Mouse (Mus musculus) kidney, embryonic 14.5 days (tissue): ENCODE results near the gene Lrrc8b. TPM values are rescaled to one million over a fixed set of nuclear protein-coding genes. Genes with fewer than 3 reads are reported as not detected.

Experiments
- ATAC-seq: fragments of 200-750 bp; cut with Nextera tagmentation; 2 replicates; pipeline ENCODE4 v1.8.0; 2017; ENCODE audit warnings: moderate number of reproducible peaks, mild to moderate bottlenecking, moderate TSS enrichment, moderate library complexity; ENCODE audit not compliant: low FRiP score, low TSS enrichment
- H3K27ac ChIP-seq: fragments of 300-500 bp; sonication (generic); 2 replicates; pipeline ENCODE4 v1.5.1; 2014; ENCODE audit warnings: low read depth, mild to moderate bottlenecking, low read length, moderate library complexity, mixed read lengths
- H3K27me3 ChIP-seq: fragments of 300-500 bp; sonication (generic); 2 replicates; pipeline ENCODE4 v1.6.1; 2014; ENCODE audit warnings: mild to moderate bottlenecking, low read length; ENCODE audit not compliant: control insufficient read depth, insufficient read depth
- H3K36me3 ChIP-seq: fragments of 300-500 bp; sonication (generic); 2 replicates; pipeline ENCODE4 v1.6.1; 2014; ENCODE audit warnings: low read length, mixed read lengths; ENCODE audit not compliant: control insufficient read depth, insufficient read depth
- H3K4me1 ChIP-seq: fragments of 300-500 bp; sonication (generic); 2 replicates; pipeline ENCODE4 v1.6.1; 2014; ENCODE audit warnings: low read length, mixed read lengths; ENCODE audit not compliant: control insufficient read depth, insufficient read depth
- H3K4me2 ChIP-seq: fragments of 300-500 bp; sonication (generic); replicated peaks from 2 replicates; pipeline ENCODE4 v1.6.1; 2014; ENCODE audit warnings: low read depth, mild to moderate bottlenecking, low read length
- H3K4me3 ChIP-seq: fragments of 300-500 bp; sonication (generic); 2 replicates; pipeline ENCODE4 v1.5.1; 2014; ENCODE audit warnings: mild to moderate bottlenecking, low read length
- H3K9ac ChIP-seq: fragments of 300-500 bp; sonication (generic); 2 replicates; pipeline ENCODE4 v1.6.1; 2014; ENCODE audit warnings: low read depth, mild to moderate bottlenecking, low read length, moderate library complexity
- H3K9me3 ChIP-seq: fragments of 300-500 bp; sonication (generic); 2 replicates; pipeline ENCODE4 v1.6.1; 2016; ENCODE audit warnings: low read length; ENCODE audit not compliant: control insufficient read depth
- WGBS: fragments of 180-500 bp; shearing (Covaris S2); extraction: QIAGEN DNeasy Blood & Tissue Kit; methylation state at CpG from one replicate; pipeline ENCODE4 v1.1.7; 2014; 5-methylcytosine and 5-hydroxymethylcytosine counted together
- polyA plus RNA-seq: library from polyadenylated mRNA; unstranded; fragments of >200 nt; fragmentation: Nextera tagmentation; extraction: Ambion mirVana; gene quantifications from 2 replicates; pipeline ENCODE4 v1.2.1, GENCODE M21; 2014

Gene Lrrc8b
- polyA plus RNA-seq, 1 experiment from 2014 or later: 12.1 TPM

GRCm38 (mm10) chr5:105415951-105416675 lies 538 bp downstream of the Lrrc8b start:
- H3K4me3 ChIP-seq: peak overlapping the region; percentile 83
- 4% methylated on average over 31 of the region's 36 CpGs for WGBS
- no peak overlapping the region for H3K27ac ChIP-seq

GRCm38 (mm10) chr5:105417217-105417616 lies 1.6 kb downstream of the Lrrc8b start:
- no peak overlapping the region for H3K4me2 ChIP-seq
- no peak for ATAC-seq
- H3K27me3 ChIP-seq: no peaks in the 10 kb centered on the region
- no peaks in the 10 kb centered on the region for H3K36me3 ChIP-seq
- H3K9ac ChIP-seq: no peak overlapping the region
- H3K4me3 ChIP-seq: no peak overlapping the region
- 73% methylated on average over 8 of the region's 8 CpGs for WGBS
- no peak overlapping the region for H3K27ac ChIP-seq
- 0 out of 2 replicates have a peak, but pooled peaks cover 9% of the 10 kb centered on the region for H3K4me1 ChIP-seq
- H3K9me3 ChIP-seq: no peaks in the 10 kb centered on the region

More at GRCm38 (mm10) chr5:105415951-105416675, 538 bp downstream of the Lrrc8b start:
- Histone ChIP-seq H3K27me3 (no peaks in the 10 kb centered on the region), H3K4me1 (0 out of 2 replicates have a peak, but pooled peaks cover 9% of the 10 kb centered on the region), H3K4me2 (peak overlapping the region; percentile 96), H3K36me3 (no peaks in the 10 kb centered on the region), H3K9me3 (no peaks in the 10 kb centered on the region), H3K9ac (peak overlapping the region; percentile 94)
- peak; percentile 54 for ATAC-seq

- Histone ChIP-seq H3K4me1 (0 out of 2 replicates have a peak, but pooled peaks cover 9% of the 10 kb centered on the region), H3K9me3 (no peaks in the 10 kb centered on the region), H3K4me2 (no peak overlapping the region), H3K27ac (no peak overlapping the region), H3K36me3 (no peaks in the 10 kb centered on the region), H3K4me3 (no peak overlapping the region), H3K27me3 (no peaks in the 10 kb centered on the region), H3K9ac (no peak overlapping the region)
- no peak for ATAC-seq
- 87% methylated on average over 7 of the region's 7 CpGs for WGBS
These were observed 2.8 kb downstream of the Lrrc8b start for GRCm38 (mm10) chr5:105418364-105418763.

GRCm38 (mm10) chr5:105418851-105419250 lies 3.3 kb downstream of the Lrrc8b start:
- H3K4me2 ChIP-seq: no peak overlapping the region
- H3K4me3 ChIP-seq: no peak overlapping the region
- 0 out of 2 replicates have a peak, but pooled peaks cover 9% of the 10 kb centered on the region for H3K4me1 ChIP-seq
- no peaks in the 10 kb centered on the region for H3K27me3 ChIP-seq
- H3K9me3 ChIP-seq: no peaks in the 10 kb centered on the region
- no peak for ATAC-seq
- H3K27ac ChIP-seq: no peak overlapping the region
- H3K9ac ChIP-seq: no peak overlapping the region
- H3K36me3 ChIP-seq: no peaks in the 10 kb centered on the region
- WGBS: 88% methylated on average over 5 of the region's 5 CpGs

- Histone ChIP-seq H3K4me2 (no peak overlapping the region), H3K27ac (no peak overlapping the region), H3K9me3 (no peaks in the 10 kb centered on the region), H3K4me3 (no peak overlapping the region), H3K9ac (no peak overlapping the region), H3K4me1 (no peaks in the 10 kb centered on the region), H3K36me3 (no peaks in the 10 kb centered on the region), H3K27me3 (no peaks in the 10 kb centered on the region)
- ATAC-seq: no peak
- 91% methylated on average over 2 of the region's 2 CpGs for WGBS
These were observed 10.0 kb downstream of the Lrrc8b start for GRCm38 (mm10) chr5:105425587-105425986.

- Histone ChIP-seq H3K36me3 (no peaks in the 10 kb centered on the region), H3K4me3 (no peak overlapping the region), H3K4me1 (no peaks in the 10 kb centered on the region), H3K4me2 (no peak overlapping the region), H3K9ac (no peak overlapping the region), H3K27me3 (no peaks in the 10 kb centered on the region), H3K9me3 (no peaks in the 10 kb centered on the region), H3K27ac (no peak overlapping the region)
- ATAC-seq: no peak
- 75% methylated on average over 7 of the region's 7 CpGs for WGBS
These were observed 11.8 kb downstream of the Lrrc8b start for GRCm38 (mm10) chr5:105427326-105427725.

- Histone ChIP-seq H3K36me3 (no peaks in the 10 kb centered on the region), H3K27ac (no peak overlapping the region), H3K9me3 (no peaks in the 10 kb centered on the region), H3K27me3 (no peaks in the 10 kb centered on the region), H3K4me1 (no peaks in the 10 kb centered on the region), H3K4me2 (no peak overlapping the region), H3K4me3 (no peak overlapping the region), H3K9ac (no peak overlapping the region)
- 67% methylated on average over 12 of the region's 12 CpGs for WGBS
- ATAC-seq: peak; percentile 43; the same call in 1 of the 2 replicates
These were observed 12.8 kb downstream of the Lrrc8b start for GRCm38 (mm10) chr5:105428265-105428974.

- no peak for ATAC-seq
- WGBS: 89% methylated on average over 8 of the region's 8 CpGs
- Histone ChIP-seq H3K27me3 (no peaks in the 10 kb centered on the region), H3K27ac (no peak overlapping the region), H3K36me3 (no peaks in the 10 kb centered on the region), H3K4me2 (no peak overlapping the region), H3K4me1 (no peaks in the 10 kb centered on the region), H3K4me3 (no peak overlapping the region), H3K9me3 (no peaks in the 10 kb centered on the region), H3K9ac (no peak overlapping the region)
These were observed 14.6 kb downstream of the Lrrc8b start for GRCm38 (mm10) chr5:105430148-105430547.

- no peaks in the 10 kb centered on the region for H3K27me3 ChIP-seq
- 90% methylated on average over 5 of the region's 5 CpGs for WGBS
- H3K27ac ChIP-seq: no peak overlapping the region
- no peak overlapping the region for H3K4me2 ChIP-seq
- no peak for ATAC-seq
- H3K36me3 ChIP-seq: no peaks in the 10 kb centered on the region
- H3K9me3 ChIP-seq: no peaks in the 10 kb centered on the region
- no peaks in the 10 kb centered on the region for H3K4me1 ChIP-seq
- no peak overlapping the region for H3K4me3 ChIP-seq
- H3K9ac ChIP-seq: no peak overlapping the region
These were observed 24.0 kb downstream of the Lrrc8b start for GRCm38 (mm10) chr5:105439608-105440007.
